Mouse (Mus musculus): ENCODE measurements around the gene Gm8947. TPM values are rescaled to one million over a fixed set of nuclear protein-coding genes. Genes with fewer than 3 reads are reported as not detected.

Gene Gm8947
- polyA plus RNA-seq, 1 experiment, result 0.16 TPM

DNA sequence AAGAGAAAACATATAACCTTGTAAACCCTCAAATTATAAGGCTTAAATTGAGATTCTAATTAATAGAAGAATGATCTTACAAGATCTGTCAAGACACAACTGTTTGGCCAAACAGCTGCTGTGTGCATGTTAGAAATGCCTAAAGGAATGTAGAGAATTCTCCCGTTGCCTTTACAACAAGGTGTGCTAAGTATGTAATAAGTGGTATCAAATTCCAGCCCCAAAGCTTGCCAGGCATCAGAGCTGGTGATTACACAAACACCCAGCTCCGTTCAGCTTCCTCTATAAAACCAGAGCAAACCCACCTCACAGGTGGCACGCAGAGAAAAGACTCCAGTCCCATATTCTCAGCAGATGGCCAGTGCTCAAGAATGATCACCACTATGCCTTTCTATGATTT, 45.6 kb downstream of the Gm8947 start:
- Histone ChIP-seq H3K4me3 (ENCODE audit: low read depth, low read length) (no peak overlapping the region), H3K4me1 (ENCODE audit: control insufficient read depth, insufficient read depth, insufficient read length, low read length) (no peaks in the 10 kb centered on the region), H3K36me3 (ENCODE audit: control insufficient read depth, insufficient read depth, low read length) (no peaks in the 10 kb centered on the region), H3K27ac (ENCODE audit: insufficient read depth, low read depth, low read length) (no peak overlapping the region), H3K27me3 (ENCODE audit: control insufficient read depth, insufficient read depth, low read length) (no peaks in the 10 kb centered on the region)
- 68% methylated on average over 3 of the region's 3 CpGs for WGBS
- TF ChIP-seq CTCF (IDR thresholded peaks at IDR 0.05; ENCODE audit: extremely low read depth, insufficient read length, insufficient replicate concordance, low read depth, low read length) (no peak), POLR2A (IDR thresholded peaks at IDR 0.05; ENCODE audit: low read depth, low read length) (no peak)

DNA sequence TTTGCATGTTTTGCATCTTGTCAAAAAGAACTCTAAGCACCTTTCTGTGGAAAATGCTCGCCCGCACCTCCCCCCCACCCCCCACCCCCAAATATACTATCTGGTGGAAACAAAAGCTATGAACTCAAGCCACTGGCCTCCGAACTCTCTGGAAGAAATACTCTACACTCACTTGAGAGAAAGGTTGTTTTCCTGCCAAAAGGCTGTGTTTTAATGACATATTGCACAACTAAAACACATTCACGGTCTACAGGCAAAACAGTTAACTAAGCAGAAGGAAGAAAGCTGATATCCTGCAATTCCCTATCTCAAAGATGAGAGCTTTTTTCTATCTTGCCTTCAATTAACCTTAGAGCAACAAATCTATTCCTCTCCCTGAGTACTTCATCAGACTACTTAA, 51.2 kb downstream of the Gm8947 start:
- no peaks in the 10 kb centered on the region for H3K27me3 ChIP-seq (ENCODE audit: control insufficient read depth, insufficient read depth, low read length)
- no peaks in the 10 kb centered on the region for H3K36me3 ChIP-seq (ENCODE audit: control insufficient read depth, insufficient read depth, low read length)
- no peak overlapping the region for H3K27ac ChIP-seq (ENCODE audit: insufficient read depth, low read depth, low read length)
- no peak overlapping the region for H3K4me3 ChIP-seq (ENCODE audit: low read depth, low read length)
- no peak for TF ChIP-seq CTCF (IDR thresholded peaks at IDR 0.05; ENCODE audit: extremely low read depth, insufficient read length, insufficient replicate concordance, low read depth, low read length)
- no peak for TF ChIP-seq POLR2A (IDR thresholded peaks at IDR 0.05; ENCODE audit: low read depth, low read length)
- H3K4me1 ChIP-seq (ENCODE audit: control insufficient read depth, insufficient read depth, insufficient read length, low read length), result no peaks in the 10 kb centered on the region
- WGBS, result 84% methylated on average over 4 of the region's 4 CpGs

Other genes starting within 250 kb of the Gm8947 start
- gene Hmcn1, start 198.9 kb upstream of the Gm8947 start, polyA plus RNA-seq (2012; rRNA removed), result 1.9 and 2.6 TPM in 2 replicates
- 0.09 TPM in 1 of 2 replicates, not detected in the other for gene Gm47985, start 9.8 kb upstream of the Gm8947 start, polyA plus RNA-seq (2012; rRNA removed)
- gene Gm47995, start 6.1 kb downstream of the Gm8947 start, polyA plus RNA-seq (2012; rRNA removed), result 0.27 and 0.42 TPM in 2 replicates
- gene 3110040M04Rik, start 11.7 kb downstream of the Gm8947 start, polyA plus RNA-seq (2012; rRNA removed), result 1.3 TPM in 1 of 2 replicates, not detected in the other
- 0.13 TPM in 1 of 2 replicates, not detected in the other for gene Gm47996, start 17.8 kb downstream of the Gm8947 start, polyA plus RNA-seq (2012; rRNA removed)
- gene Ivns1abp, start 152.1 kb downstream of the Gm8947 start, polyA plus RNA-seq (2012; rRNA removed), result 14.1 and 37.6 TPM in 2 replicates
- 1.5 and 2.3 TPM in 2 replicates for gene Swt1, start 236.1 kb downstream of the Gm8947 start, polyA plus RNA-seq (2012; rRNA removed)
- gene Trmt1l, start 236.2 kb downstream of the Gm8947 start, polyA plus RNA-seq (2012; rRNA removed), result 8.5 and 15.7 TPM in 2 replicates